Mouse (Mus musculus) olfactory bulb, adult 2 months (tissue): ENCODE results near the gene Adgrf1. TPM values are rescaled to one million over a fixed set of nuclear protein-coding genes. Genes with fewer than 3 reads are reported as not detected.
"Not testable (repeated sequence)": the region's sequence is repeated elsewhere in the genome, so short reads cannot be mapped to it uniquely, and the experiment has no call there.

ENCODE experiments used
- H3K27ac ChIP-seq: fragments of 200-500 bp; 2 replicates; pipeline ENCODE4 v1.5.1; 2012; ENCODE audit warnings: low read depth, low read length; ENCODE audit not compliant: insufficient read depth
- H3K4me1 ChIP-seq: fragments of 200-500 bp; 2 replicates; pipeline ENCODE4 v1.6.1; 2012; ENCODE audit warnings: low read length; ENCODE audit not compliant: control insufficient read depth, insufficient read depth
- H3K4me3 ChIP-seq: fragments of 200-500 bp; 2 replicates; pipeline ENCODE4 v1.5.1; 2012; ENCODE audit warnings: mild to moderate bottlenecking, low read depth, low read length, moderate library complexity; ENCODE audit not compliant: insufficient read depth
- CTCF ChIP-seq: fragments of 200-500 bp; IDR thresholded peaks from 2 replicates; pipeline ENCODE4 v1.5.1; 2012; ENCODE audit warnings: low read depth, mild to moderate bottlenecking, low read length, moderate library complexity; ENCODE audit not compliant: insufficient read depth
- POLR2A ChIP-seq: fragments of 200-500 bp; IDR thresholded peaks from 2 replicates; pipeline ENCODE4 v1.6.1; 2012; ENCODE audit warnings: mild to moderate bottlenecking, low read depth, low read length, moderate library complexity; ENCODE audit not compliant: insufficient read depth
- WGBS: fragments of 180-500 bp; shearing (Covaris S2); methylation state at CpG from one replicate; pipeline ENCODE4 v1.1.7; 2018; 5-methylcytosine and 5-hydroxymethylcytosine counted together
- polyA plus RNA-seq: library from polyadenylated mRNA; stranded (reverse); fragments of >200 nt; gene quantifications from 2 replicates; pipeline ENCODE4 v1.2.4, GENCODE M21; 2012; ENCODE audit warnings: low replicate concordance; ENCODE audit not compliant: missing spikeins, insufficient read depth, insufficient read length

Gene Adgrf1
- polyA plus RNA-seq, 1 experiment = not detected

DNA sequence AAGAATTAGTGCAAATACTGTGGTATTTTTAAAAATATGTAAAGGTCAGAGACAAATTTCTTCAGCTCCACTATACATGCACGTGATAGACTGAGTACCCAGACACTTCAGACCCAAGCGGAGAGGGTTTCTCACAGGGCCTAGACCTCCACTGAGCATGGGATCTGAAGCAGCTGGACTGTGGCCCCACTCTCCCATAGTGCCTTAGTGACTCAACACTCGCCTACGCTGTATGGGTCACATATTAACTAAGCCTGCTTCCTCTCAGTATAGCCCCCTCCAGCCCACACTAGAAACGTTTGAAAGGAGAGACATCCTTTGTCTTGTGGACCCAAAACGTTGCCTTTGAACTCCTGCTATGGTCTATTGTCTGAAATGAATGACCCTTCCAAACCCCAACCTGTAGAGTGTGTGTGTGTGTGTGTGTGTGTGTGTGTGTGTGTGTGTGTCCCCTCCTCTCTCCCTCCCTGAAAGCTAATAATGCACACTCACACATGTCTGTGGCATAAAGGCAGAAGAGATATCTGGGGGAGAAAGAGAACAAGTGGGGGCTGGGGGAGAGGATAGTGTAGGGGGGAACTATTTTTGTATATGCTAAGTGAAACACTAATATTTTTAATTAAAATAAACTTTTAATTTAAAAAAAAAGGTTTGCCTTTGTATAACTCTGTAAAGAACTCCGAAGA is 56.0 kb downstream of the Adgrf1 start:
- peaks cover 2% of the 10 kb centered on the region; the same call in 1 of the 2 replicates for H3K4me1 ChIP-seq
- WGBS = 61% methylated on average over 7 of the region's 7 CpGs
- no peak overlapping the region for H3K27ac ChIP-seq
- no peak for TF ChIP-seq CTCF
- TF ChIP-seq POLR2A = no peak
- no peak overlapping the region for H3K4me3 ChIP-seq

DNA sequence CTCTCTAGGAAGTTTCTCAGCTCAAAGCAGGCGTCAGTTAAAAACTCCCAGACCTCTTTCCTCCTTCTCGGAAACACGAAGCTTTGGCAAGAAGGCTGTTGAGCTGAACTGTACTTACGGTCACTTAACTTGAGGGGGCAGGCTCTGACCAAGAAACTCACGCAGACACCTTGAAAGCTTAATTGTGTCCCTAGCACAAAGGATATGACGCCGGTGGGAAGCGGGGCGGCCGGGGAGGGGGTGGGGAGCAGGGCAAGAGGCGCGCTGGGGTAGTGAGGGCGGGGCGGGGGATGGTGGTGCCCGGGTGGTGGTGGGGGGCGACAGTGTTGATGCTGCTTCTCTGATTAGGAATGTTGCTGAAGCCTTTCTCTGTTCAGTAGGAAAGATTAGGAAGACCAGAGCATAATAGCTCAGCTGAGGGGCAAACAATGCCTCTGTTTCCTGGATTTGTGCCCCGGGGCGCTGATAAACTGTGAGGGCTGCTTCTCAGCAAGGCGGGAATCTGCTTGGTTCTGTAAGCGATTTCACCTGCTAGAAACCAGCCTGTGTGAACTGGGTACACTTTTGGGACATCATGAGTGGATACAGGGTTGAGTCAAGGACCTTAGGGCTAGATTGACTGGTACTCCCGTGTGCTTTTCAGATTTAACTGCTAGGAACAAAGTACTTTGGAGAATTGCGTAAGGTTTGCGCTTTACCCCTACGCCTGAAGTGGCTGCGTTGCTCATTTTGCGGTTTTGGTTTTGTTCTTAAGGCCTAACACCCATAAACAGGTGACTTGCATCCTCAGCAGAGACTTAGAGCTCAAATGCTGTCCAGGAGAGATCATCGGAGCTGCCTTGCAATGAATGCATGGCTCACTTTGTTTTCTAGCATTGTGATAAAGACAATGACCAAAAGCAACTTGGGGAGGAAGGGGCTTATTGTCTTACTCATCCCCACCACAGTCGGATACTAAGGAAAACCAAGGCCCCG is 56.9 kb downstream of the Adgrf1 start:
- H3K4me1 ChIP-seq = peaks cover 2% of the 10 kb centered on the region; the same call in 1 of the 2 replicates
- H3K4me3 ChIP-seq = no peak overlapping the region
- no peak for TF ChIP-seq CTCF
- no peak for TF ChIP-seq POLR2A
- H3K27ac ChIP-seq = no peak overlapping the region
- 22% methylated on average over 29 of the region's 29 CpGs for WGBS

DNA sequence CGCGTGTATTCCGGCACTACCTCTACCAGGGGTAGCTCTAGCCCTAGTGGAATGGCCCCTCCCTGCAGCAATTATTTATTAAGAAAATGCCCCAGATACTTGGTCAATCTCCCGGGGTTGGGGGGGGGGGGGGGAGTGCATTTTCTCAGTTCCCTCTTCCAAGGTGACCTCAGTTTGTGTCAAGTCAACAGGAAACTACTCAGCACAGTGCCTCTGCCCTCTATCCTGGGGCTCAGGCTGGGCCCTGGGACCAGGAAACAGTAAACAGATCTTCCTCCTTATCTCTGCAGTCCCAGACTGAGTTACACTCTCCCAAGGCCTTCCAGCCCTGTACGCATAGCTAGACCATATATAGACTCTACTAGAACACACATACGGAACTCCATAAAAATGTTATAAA is 57.7 kb downstream of the Adgrf1 start:
- H3K27ac ChIP-seq = no peak overlapping the region
- TF ChIP-seq POLR2A (no peak), CTCF (no peak)
- H3K4me3 ChIP-seq = no peak overlapping the region
- 87% methylated on average over 6 of the region's 6 CpGs for WGBS
- peaks cover 2% of the 10 kb centered on the region; the same call in 1 of the 2 replicates for H3K4me1 ChIP-seq

DNA sequence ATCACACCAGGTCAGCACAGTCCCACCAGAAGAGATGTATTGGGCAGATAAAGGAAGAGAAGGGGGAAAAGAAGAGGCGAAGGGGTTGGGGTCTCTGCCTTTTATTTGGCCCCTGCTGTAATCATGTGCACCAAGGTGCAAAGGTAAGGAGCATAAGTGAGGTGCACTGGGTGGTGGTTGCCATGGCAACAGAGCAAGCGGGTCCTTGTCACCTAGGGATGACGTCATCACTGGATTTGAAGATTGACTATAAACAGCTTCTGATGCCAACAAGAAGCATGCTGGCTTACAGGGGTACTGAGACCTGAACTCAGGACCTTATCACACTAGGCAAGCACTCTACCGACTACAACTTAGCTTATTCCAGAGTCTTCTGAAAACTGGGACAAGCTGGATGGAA is 59.1 kb downstream of the Adgrf1 start:
- no peak for TF ChIP-seq POLR2A
- TF ChIP-seq CTCF = no peak
- no peak overlapping the region for H3K27ac ChIP-seq
- 87% methylated on average over 4 of the region's 4 CpGs for WGBS
- H3K4me3 ChIP-seq = no peak overlapping the region
- H3K4me1 ChIP-seq = peaks cover 2% of the 10 kb centered on the region; the same call in 1 of the 2 replicates

DNA sequence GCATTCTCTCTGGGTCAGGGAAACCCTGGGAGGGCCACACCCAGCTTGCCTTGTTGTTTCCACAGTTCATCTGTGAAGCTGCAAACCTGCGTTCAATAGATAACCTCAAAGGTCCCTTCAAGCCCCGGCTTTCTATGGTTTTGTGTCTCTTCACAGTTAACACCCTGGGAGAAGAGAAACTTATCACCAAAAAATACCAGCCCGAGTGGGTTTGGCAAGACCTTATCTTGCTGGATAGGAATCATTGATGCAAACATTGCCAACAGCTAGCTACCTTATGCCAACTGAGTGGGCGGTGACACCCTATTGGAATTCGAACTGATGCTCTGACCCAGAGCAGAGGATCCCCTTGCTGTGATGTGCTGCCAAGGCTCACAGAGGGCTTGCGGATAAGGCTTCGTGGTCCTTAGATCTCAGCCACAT is 59.6 kb downstream of the Adgrf1 start:
- peaks cover 2% of the 10 kb centered on the region; the same call in 1 of the 2 replicates for H3K4me1 ChIP-seq
- WGBS = 81% methylated on average over 7 of the region's 7 CpGs
- no peak overlapping the region for H3K27ac ChIP-seq
- no peak overlapping the region for H3K4me3 ChIP-seq
- TF ChIP-seq POLR2A (no peak), CTCF (no peak)

DNA sequence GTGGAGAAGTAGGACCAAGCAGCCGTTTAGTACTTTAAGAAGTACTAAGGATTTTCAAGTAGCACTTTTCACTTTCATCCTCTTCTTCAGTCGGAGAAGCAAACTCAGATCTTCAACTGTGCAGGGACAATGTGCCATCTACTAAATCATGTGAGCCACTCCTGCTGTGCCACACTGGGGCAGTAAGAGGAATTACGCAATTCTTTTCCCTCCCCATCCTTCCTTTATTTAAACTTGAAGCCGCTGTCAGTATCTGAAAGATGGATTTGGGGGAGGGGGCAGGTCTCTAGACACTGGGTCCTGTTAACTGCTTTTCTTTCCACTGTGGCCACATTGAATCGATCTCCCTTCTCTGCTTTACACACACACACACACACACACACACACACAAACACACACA is 62.6 kb downstream of the Adgrf1 start:
- Histone ChIP-seq H3K4me1 (no peaks in the 10 kb centered on the region), H3K27ac (no peak overlapping the region), H3K4me3 (no peak overlapping the region)
- 52% methylated on average over 5 of the region's 5 CpGs for WGBS
- TF ChIP-seq POLR2A (no peak), CTCF (no peak)

DNA sequence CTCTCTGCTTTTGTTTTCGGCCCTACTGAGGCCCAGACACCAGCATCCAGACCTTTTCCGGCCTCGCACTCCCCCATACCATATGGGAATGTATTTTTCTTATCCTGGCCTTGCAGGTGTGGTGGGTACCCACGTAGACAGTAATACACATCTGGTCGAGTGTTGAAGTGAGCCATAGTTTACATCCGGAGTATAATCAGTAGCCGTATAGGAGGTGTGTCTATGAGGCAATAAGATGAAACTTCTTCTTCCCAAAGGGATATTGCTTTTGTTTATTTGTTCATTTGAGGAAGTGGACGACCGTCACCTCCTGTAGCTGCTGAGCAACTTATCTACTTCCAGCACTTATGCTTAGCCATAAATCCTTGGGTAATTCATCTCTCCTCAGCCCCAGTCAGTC is 63.9 kb downstream of the Adgrf1 start:
- Histone ChIP-seq H3K27ac (no peak overlapping the region), H3K4me1 (no peaks in the 10 kb centered on the region), H3K4me3 (no peak overlapping the region)
- WGBS = 87% methylated on average over 9 of the region's 9 CpGs
- no peak for TF ChIP-seq POLR2A
- no peak for TF ChIP-seq CTCF

DNA sequence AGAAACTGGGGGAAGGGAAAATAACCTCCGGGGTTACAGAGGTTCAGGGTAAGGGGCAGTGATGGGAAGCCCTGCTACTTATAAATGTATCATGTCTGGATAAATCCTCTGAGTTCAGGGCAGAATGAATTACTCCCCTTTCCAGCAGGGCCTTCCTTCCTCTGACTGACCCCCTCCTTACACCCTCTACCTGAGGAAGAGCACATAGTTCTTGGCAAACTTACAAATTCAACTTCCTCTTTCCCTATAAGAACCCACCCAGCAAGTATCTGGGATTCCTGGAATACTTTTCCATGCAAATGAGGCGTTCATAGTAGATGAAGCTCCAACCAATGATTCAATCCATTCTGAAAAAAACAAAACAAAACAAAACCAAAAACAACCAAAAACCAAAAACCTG is 67.5 kb downstream of the Adgrf1 start:
- Histone ChIP-seq H3K4me1 (no peaks in the 10 kb centered on the region), H3K4me3 (no peak overlapping the region), H3K27ac (no peak overlapping the region)
- WGBS = 82% methylated on average over 2 of the region's 2 CpGs
- TF ChIP-seq CTCF (no peak), POLR2A (no peak)

DNA sequence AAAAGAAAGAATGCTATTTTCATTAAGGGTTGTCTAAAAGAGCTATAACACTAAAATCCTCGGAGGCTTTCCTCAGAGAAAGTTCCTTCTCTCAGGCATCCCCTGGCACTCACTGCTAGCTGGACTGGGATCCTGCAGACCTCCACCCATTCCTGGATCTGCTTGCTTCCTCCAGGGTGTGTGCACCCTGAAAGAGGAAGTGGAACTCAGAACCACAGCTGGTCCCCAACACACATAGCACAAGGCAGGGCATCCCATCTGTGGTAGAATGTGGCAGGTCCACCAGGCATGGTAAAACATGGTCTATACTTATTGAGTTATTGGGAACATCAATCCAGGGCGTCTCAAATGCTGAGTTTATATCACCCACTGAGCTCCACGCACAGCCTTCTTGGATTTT is 68.2 kb downstream of the Adgrf1 start:
- 90% methylated on average over 3 of the region's 3 CpGs for WGBS
- Histone ChIP-seq H3K4me1 (no peaks in the 10 kb centered on the region), H3K27ac (no peak overlapping the region), H3K4me3 (no peak overlapping the region)
- no peak for TF ChIP-seq POLR2A
- no peak for TF ChIP-seq CTCF

DNA sequence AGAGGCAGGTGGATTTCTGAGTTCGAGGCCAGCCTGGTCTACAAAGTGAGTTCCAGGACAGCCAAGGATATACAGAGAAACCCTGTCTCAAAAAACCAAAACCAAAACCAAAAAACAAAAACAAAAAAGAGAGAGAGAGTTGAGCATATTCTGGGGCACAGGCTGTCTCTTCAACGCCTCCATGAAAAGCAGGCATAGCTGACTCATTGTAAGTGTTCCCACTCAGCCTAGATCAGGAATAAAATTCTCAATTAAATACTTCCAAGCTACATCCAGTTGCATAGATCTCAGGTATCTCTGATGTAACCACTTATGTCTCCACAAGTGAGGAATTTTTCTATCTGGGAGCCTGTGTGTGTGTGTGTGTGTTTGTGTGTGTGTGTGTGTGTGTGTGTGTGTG is 76.4 kb downstream of the Adgrf1 start:
- H3K27ac ChIP-seq, H3K4me3 ChIP-seq, H3K4me1 ChIP-seq: not testable (repeated sequence)
- WGBS = 69% methylated on average over 2 of the region's 2 CpGs
